ENCODE assay signal across 10 mouse cellular contexts in the genomic region with DNA sequence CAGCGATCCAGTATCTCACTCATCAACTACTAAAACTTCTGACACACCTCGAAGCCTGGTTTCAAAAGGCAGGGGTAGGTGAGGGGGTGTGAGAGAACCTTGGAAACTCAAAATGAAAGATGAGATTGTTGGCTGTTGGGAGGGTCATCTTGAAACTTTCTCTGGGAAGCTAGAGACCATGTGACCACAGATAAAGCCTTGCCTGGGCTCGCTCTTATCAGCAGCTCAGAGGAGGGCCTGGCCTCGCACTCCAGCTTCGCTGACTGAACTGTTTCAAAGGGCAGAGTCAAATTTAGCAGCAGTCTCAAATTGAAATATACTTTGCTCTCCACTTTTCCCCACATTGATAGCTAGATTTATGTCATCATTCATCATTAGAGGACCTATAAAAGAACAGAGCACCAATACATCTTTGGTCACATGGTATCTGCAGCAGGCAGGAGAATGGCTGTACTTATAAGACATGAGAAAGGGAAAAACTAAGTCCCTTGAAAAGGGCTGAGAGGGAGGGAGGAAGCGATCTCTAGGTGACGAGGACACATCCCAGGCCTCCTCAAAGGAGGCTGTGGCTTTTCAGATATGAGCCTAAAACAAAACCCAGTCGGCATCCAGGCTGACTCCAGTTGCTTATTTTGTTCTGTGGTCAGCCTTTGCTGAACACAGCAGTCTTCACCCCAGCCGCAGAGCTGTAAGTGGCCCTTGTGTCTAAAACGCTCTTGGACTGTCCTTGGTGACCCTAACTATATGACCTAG. TPM values are rescaled to one million over a fixed set of nuclear protein-coding genes. Genes with fewer than 3 reads are reported as not detected.
DNase-seq lines count a peak whose midpoint lies in the region; ATAC-seq and TF ChIP-seq lines count a peak whose summit lies in the region.
"Had no signal": no experiment of that assay in that cellular context is flagged by ENCODE, and none has a peak within 500 bp of the region (broad histone marks: within the 10 kb centered on the region; RNA-seq: fewer than 3 reads in every experiment).

No protein-coding gene starts in this region.

- H3K27ac ChIP-seq in heart, embryonic 13.5 days (replicated peaks), result peak overlapping the region; percentile 92
- H3K27ac ChIP-seq in forebrain, embryonic 11.5 days (ENCODE audit: low read depth, low read length), result no peak overlapping the region
- H3K27ac ChIP-seq: midbrain, embryonic 13.5 days had no signal

- no peak overlapping the region for H3K4me3 ChIP-seq in G1E (ENCODE audit: low read depth, low read length)
- H3K4me3 ChIP-seq in heart, embryonic 13.5 days, result 0 out of 2 replicates have a peak overlapping the region, but pooled peaks have one; percentile 10
- no peak overlapping the region for H3K4me3 ChIP-seq in forebrain, embryonic 11.5 days (ENCODE audit: low read depth, low read length)
- H3K4me3 ChIP-seq: midbrain, embryonic 13.5 days had no signal

- H3K4me1 ChIP-seq in G1E (ENCODE audit: insufficient read depth, low read depth, low read length), result no peaks in the 10 kb centered on the region
- peaks cover 44% of the 10 kb centered on the region for H3K4me1 ChIP-seq in heart, embryonic 13.5 days
- H3K4me1 ChIP-seq in forebrain, embryonic 11.5 days (replicated peaks; ENCODE audit: control insufficient read depth, insufficient read depth, low read length), result no peaks in the 10 kb centered on the region
- H3K4me1 ChIP-seq: midbrain, embryonic 13.5 days had no signal

- peak; percentile 34; the same call in 1 of the 2 replicates for ATAC-seq in G1E (ENCODE audit: extremely low read depth, insufficient number of reproducible peaks, low FRiP score, poor library complexity, severe bottlenecking)
- ATAC-seq in heart, embryonic 13.5 days (ENCODE audit: extremely low read depth, insufficient number of reproducible peaks, low FRiP score, low TSS enrichment), result peak; percentile 73; the same call in 1 of the 2 replicates
- no peak for ATAC-seq in forebrain, embryonic 11.5 days (replicated peaks; ENCODE audit: low FRiP score)
- ATAC-seq: midbrain, embryonic 13.5 days had no signal

- H3K9ac ChIP-seq in heart, embryonic 13.5 days, result peak overlapping the region; percentile 70
- H3K9ac ChIP-seq in forebrain, embryonic 11.5 days (ENCODE audit: low read length), result no peak overlapping the region
- H3K9ac ChIP-seq: midbrain, embryonic 13.5 days had no signal

- TF ChIP-seq CTCF in G1E (IDR thresholded peaks at IDR 0.05; ENCODE audit: low read depth, low read length), result no peak

- no peaks in the 10 kb centered on the region for H3K27me3 ChIP-seq in G1E (ENCODE audit: insufficient read depth, low read length)
- no peaks in the 10 kb centered on the region for H3K27me3 ChIP-seq in heart, embryonic 13.5 days (replicated peaks)
- H3K27me3 ChIP-seq in forebrain, embryonic 11.5 days (ENCODE audit: control insufficient read depth, insufficient read depth, low read length), result no peaks in the 10 kb centered on the region
- H3K27me3 ChIP-seq: midbrain, embryonic 13.5 days had no signal

- WGBS in heart, embryonic 13.5 days, result 8% methylated on average over 10 of the region's 10 CpGs
- WGBS in forebrain, embryonic 11.5 days, result 75% methylated on average over 10 of the region's 10 CpGs

- H3K9me3 ChIP-seq in G1E (replicated peaks), result no peaks in the 10 kb centered on the region
- H3K9me3 ChIP-seq in heart, embryonic 13.5 days, result no peaks in the 10 kb centered on the region
- no peaks in the 10 kb centered on the region for H3K9me3 ChIP-seq in forebrain, embryonic 11.5 days (ENCODE audit: control insufficient read depth, low read length)
- H3K9me3 ChIP-seq: midbrain, embryonic 13.5 days had no signal

- DNase-seq in G1E (ENCODE audit: low spot score), result no peak
- DNase-seq in adrenal gland, adult 8-10 months, result peak; percentile 52
- DNase-seq in kidney, postnatal 4 days, result peak; percentile 36 to 58
- no peak for DNase-seq in left cerebral cortex, postnatal 10 days (ENCODE audit: extremely low spot score in 1 of 2, low spot score in 2 of 2)
- no peak for DNase-seq in layer of hippocampus, postnatal 36 days
- no peak for DNase-seq in forebrain, embryonic 11.5 days (ENCODE audit: low spot score)
- DNase-seq in embryo, embryonic 9.5 days (ENCODE audit: extremely low spot score), result no peak
- DNase-seq: cerebellum, postnatal 25 days had no signal

- peak overlapping the region; percentile 58 for H3K4me2 ChIP-seq in heart, embryonic 13.5 days
- H3K4me2 ChIP-seq in forebrain, embryonic 11.5 days (ENCODE audit: low read depth, low read length, severe bottlenecking), result no peak overlapping the region
- H3K4me2 ChIP-seq: midbrain, embryonic 13.5 days had no signal

- H3K36me3 ChIP-seq in G1E (replicated peaks), result no peaks in the 10 kb centered on the region
- no peaks in the 10 kb centered on the region for H3K36me3 ChIP-seq in heart, embryonic 13.5 days
- H3K36me3 ChIP-seq in forebrain, embryonic 11.5 days (ENCODE audit: control insufficient read depth, insufficient read depth, low read length), result no peaks in the 10 kb centered on the region
- H3K36me3 ChIP-seq: midbrain, embryonic 13.5 days had no signal

- intact Hi-C loops in left cerebral cortex, postnatal 10 days (cut with DNase I), result no loop called here

RNA-seq across cellular contexts. Expression of a gene that starts 8.1 kb away (rescaled TPM):
- not detected in 2 replicates for total RNA-seq in G1E (2014; fragmentation: Nextera tagmentation)
- 0.05 and 0.12 TPM in 2 replicates for total RNA-seq in G1E (2017)
- polyA plus RNA-seq in G1E (2012), result not detected in 2 replicates
- 1 to 10 TPM in 3 of 4 experiments, under 1 TPM in 1; 0.49 to 1.4 (median 1.1) TPM for total RNA-seq in adrenal gland, adult 8-10 months (2022)
- polyA plus RNA-seq in heart, embryonic 13.5 days (2015; fragmentation: Nextera tagmentation; extraction: Ambion mirVana), result 1.5 and 1.8 TPM in 2 replicates
- total RNA-seq in left cerebral cortex, postnatal 10 days (2021), result 1 to 10 TPM; 3.1 to 3.7 TPM
- total RNA-seq in layer of hippocampus, postnatal 36 days (2021), result under 1 TPM; 0.55 to 0.71 TPM
- 0.44 and 1.7 TPM in 2 replicates for polyA plus RNA-seq in forebrain, embryonic 11.5 days (2014; fragmentation: Nextera tagmentation; extraction: Ambion mirVana)

RNA-seq across cellular contexts. Expression of a gene that starts 44.0 kb away (rescaled TPM):
- 51.3 and 59.6 TPM in 2 replicates for total RNA-seq in G1E (2014; fragmentation: Nextera tagmentation)
- total RNA-seq in G1E (2017), result 94.2 and 97.9 TPM in 2 replicates
- polyA plus RNA-seq in G1E (2012), result 2.5 and 7.8 TPM in 2 replicates
- 100 to 1,000 TPM; 210 to 277 (median 238) TPM for total RNA-seq in adrenal gland, adult 8-10 months (2022)
- polyA plus RNA-seq in heart, embryonic 13.5 days (2015; fragmentation: Nextera tagmentation; extraction: Ambion mirVana), result 860 and 905 TPM in 2 replicates
- 100 to 1,000 TPM; 257 to 270 TPM for total RNA-seq in left cerebral cortex, postnatal 10 days (2021)
- 100 to 1,000 TPM; 199 to 209 TPM for total RNA-seq in layer of hippocampus, postnatal 36 days (2021)
- polyA plus RNA-seq in forebrain, embryonic 11.5 days (2014; fragmentation: Nextera tagmentation; extraction: Ambion mirVana), result 364 and 369 TPM in 2 replicates

Comparison
In these comparisons a context has a peak if more than half of its experiments do, and no peak if none do; other contexts are left out.
1. DNase-seq: peak in adrenal gland, adult 8-10 months (single experiment) and kidney, postnatal 4 days (2 of 2); none in G1E (single experiment), left cerebral cortex, postnatal 10 days (0 of 2), layer of hippocampus, postnatal 36 days (0 of 2), forebrain, embryonic 11.5 days (single experiment) and embryo, embryonic 9.5 days (single experiment).